20 mouse cellular contexts compared by ENCODE assay signal in genomic region chr7:82177336-82177735, GRCm38 (mm10). TPM values are rescaled to one million over a fixed set of nuclear protein-coding genes. Genes with fewer than 3 reads are reported as not detected.
A peak's percentile ranks its signal among the peaks of the same experiment; 100 is the strongest.
DNase-seq lines count a peak whose midpoint lies in the region; ATAC-seq and TF ChIP-seq lines count a peak whose summit lies in the region.
"Had no signal": no experiment of that assay in that cellular context is flagged by ENCODE, and none has a peak within 500 bp of the region (broad histone marks: within the 10 kb centered on the region; RNA-seq: fewer than 3 reads in every experiment).

No protein-coding gene starts in this region.

- H3K4me1 ChIP-seq in intestine, embryonic 14.5 days (replicated peaks; ENCODE audit: control insufficient read depth, insufficient read depth, low read length): peaks cover 13% of the 10 kb centered on the region; the same call in 1 of the 2 replicates
- H3K4me1 ChIP-seq in intestine, embryonic 16.5 days (ENCODE audit: control insufficient read depth, insufficient read depth, low read length): peaks cover 18% of the 10 kb centered on the region
- 0 out of 2 replicates have a peak, but pooled peaks cover 3% of the 10 kb centered on the region for H3K4me1 ChIP-seq in stomach, embryonic 16.5 days (ENCODE audit: control insufficient read depth, insufficient read depth, low read length)
- 0 out of 2 replicates have a peak, but pooled peaks cover 3% of the 10 kb centered on the region for H3K4me1 ChIP-seq in stomach, postnatal 0 days (replicated peaks; ENCODE audit: control insufficient read depth, insufficient read depth)
- peaks cover 23% of the 10 kb centered on the region for H3K4me1 ChIP-seq in embryonic facial prominence, embryonic 10.5 days

- H3K27ac ChIP-seq in intestine, embryonic 14.5 days (ENCODE audit: low read depth): no peak overlapping the region
- no peak overlapping the region for H3K27ac ChIP-seq in intestine, embryonic 16.5 days (ENCODE audit: low read length)
- no peak overlapping the region for H3K27ac ChIP-seq in stomach, embryonic 16.5 days (ENCODE audit: low read length)
- H3K27ac ChIP-seq in stomach, postnatal 0 days (replicated peaks): no peak overlapping the region
- H3K27ac ChIP-seq in embryonic facial prominence, embryonic 10.5 days (replicated peaks): no peak overlapping the region; the same call in 1 of the 2 replicates
- no peak overlapping the region for H3K27ac ChIP-seq in layer of hippocampus, adult 2 months
- H3K27ac ChIP-seq: forebrain, embryonic 10.5 days; hindbrain, embryonic 12.5 days; limb, embryonic 15.5 days; midbrain, embryonic 10.5 days had no signal

- ATAC-seq in intestine, embryonic 14.5 days (replicated peaks; ENCODE audit: low FRiP score, low TSS enrichment, low read depth): no peak
- no peak for ATAC-seq in intestine, embryonic 16.5 days
- peak; percentile 35; the same call in 1 of the 2 replicates for ATAC-seq in stomach, embryonic 16.5 days (ENCODE audit: insufficient read depth, low FRiP score)
- no peak for ATAC-seq in stomach, postnatal 0 days (ENCODE audit: low FRiP score, low TSS enrichment)
- ATAC-seq: activated CD4-positive, CD25-positive, alpha-beta regulatory T cell, adult 4 months had no signal

- TF ChIP-seq EP300 in stomach, postnatal 0 days (optimal IDR thresholded peaks at IDR 0.05): no peak

- H3K4me2 ChIP-seq in intestine, embryonic 14.5 days (ENCODE audit: low read length): no peak overlapping the region
- H3K4me2 ChIP-seq in intestine, embryonic 16.5 days (ENCODE audit: low read depth, low read length): no peak overlapping the region
- H3K4me2 ChIP-seq in stomach, embryonic 16.5 days (ENCODE audit: low read depth, low read length): no peak overlapping the region
- H3K4me2 ChIP-seq in stomach, postnatal 0 days (replicated peaks; ENCODE audit: low read depth): no peak overlapping the region
- H3K4me2 ChIP-seq: heart, embryonic 12.5 days; hindbrain, embryonic 12.5 days; limb, embryonic 15.5 days had no signal

- no peaks in the 10 kb centered on the region for H3K27me3 ChIP-seq in intestine, embryonic 14.5 days (replicated peaks; ENCODE audit: control insufficient read depth, insufficient read depth, low read length)
- H3K27me3 ChIP-seq in intestine, embryonic 16.5 days (replicated peaks; ENCODE audit: control insufficient read depth, insufficient read depth, low read length): peaks cover 8% of the 10 kb centered on the region; the same call in 1 of the 2 replicates
- H3K27me3 ChIP-seq in stomach, embryonic 16.5 days (ENCODE audit: control insufficient read depth, insufficient read depth, low read length): peaks cover 14% of the 10 kb centered on the region
- H3K27me3 ChIP-seq in stomach, postnatal 0 days (ENCODE audit: control insufficient read depth, insufficient read depth, low read length): no peaks in the 10 kb centered on the region
- H3K27me3 ChIP-seq in embryonic facial prominence, embryonic 10.5 days (replicated peaks; ENCODE audit: low read depth, poor library complexity, severe bottlenecking): peaks cover 33% of the 10 kb centered on the region

- no peak overlapping the region for H3K9ac ChIP-seq in intestine, embryonic 14.5 days (ENCODE audit: low read length)
- no peak overlapping the region for H3K9ac ChIP-seq in intestine, embryonic 16.5 days (ENCODE audit: low read depth, low read length)
- H3K9ac ChIP-seq in stomach, embryonic 16.5 days (ENCODE audit: low read length): no peak overlapping the region
- no peak overlapping the region for H3K9ac ChIP-seq in stomach, postnatal 0 days (ENCODE audit: low read length)
- H3K9ac ChIP-seq: heart, embryonic 12.5 days; hindbrain, embryonic 12.5 days; limb, embryonic 15.5 days had no signal

- H3K36me3 ChIP-seq in intestine, embryonic 14.5 days (ENCODE audit: control insufficient read depth, insufficient read depth, low read length): no peaks in the 10 kb centered on the region
- no peaks in the 10 kb centered on the region for H3K36me3 ChIP-seq in intestine, embryonic 16.5 days (ENCODE audit: control insufficient read depth, insufficient read depth, low read length)
- H3K36me3 ChIP-seq in stomach, embryonic 16.5 days (ENCODE audit: control insufficient read depth, insufficient read depth, low read length): no peaks in the 10 kb centered on the region
- H3K36me3 ChIP-seq in stomach, postnatal 0 days (ENCODE audit: control insufficient read depth, insufficient read depth, low read length): no peaks in the 10 kb centered on the region
- H3K36me3 ChIP-seq in embryonic facial prominence, embryonic 10.5 days (replicated peaks): no peaks in the 10 kb centered on the region
- H3K36me3 ChIP-seq: forebrain, embryonic 10.5 days; heart, embryonic 12.5 days; hindbrain, embryonic 12.5 days; limb, embryonic 15.5 days; midbrain, embryonic 10.5 days had no signal

- H3K4me3 ChIP-seq in intestine, embryonic 14.5 days (ENCODE audit: low read depth, low read length): no peak overlapping the region
- H3K4me3 ChIP-seq in intestine, embryonic 16.5 days (ENCODE audit: low read length): no peak overlapping the region
- H3K4me3 ChIP-seq in stomach, embryonic 16.5 days (replicated peaks; ENCODE audit: low read length): no peak overlapping the region
- H3K4me3 ChIP-seq in stomach, postnatal 0 days (ENCODE audit: low read depth, low read length): no peak overlapping the region
- H3K4me3 ChIP-seq in embryonic facial prominence, embryonic 10.5 days: no peak overlapping the region
- no peak overlapping the region for H3K4me3 ChIP-seq in layer of hippocampus, adult 2 months
- H3K4me3 ChIP-seq: forebrain, embryonic 10.5 days; heart, embryonic 12.5 days; hindbrain, embryonic 12.5 days; limb, embryonic 15.5 days; midbrain, embryonic 10.5 days had no signal

- no peak for TF ChIP-seq CTCF in stomach, postnatal 0 days (IDR thresholded peaks at IDR 0.05; ENCODE audit: low read depth)
- no peak for TF ChIP-seq CTCF in layer of hippocampus, adult 2 months (conservative IDR thresholded peaks at IDR 0.05)

- 33% methylated on average over 5 of the region's 5 CpGs for WGBS in intestine, embryonic 14.5 days
- 46% methylated on average over 5 of the region's 5 CpGs for WGBS in intestine, embryonic 16.5 days
- 47% methylated on average over 5 of the region's 5 CpGs for WGBS in stomach, embryonic 16.5 days
- 44% methylated on average over 5 of the region's 5 CpGs for WGBS in stomach, postnatal 0 days
- WGBS in embryonic facial prominence, embryonic 10.5 days: 62% methylated on average over 5 of the region's 5 CpGs

- H3K9me3 ChIP-seq in intestine, embryonic 14.5 days (ENCODE audit: control insufficient read depth, low read length): no peaks in the 10 kb centered on the region
- H3K9me3 ChIP-seq in intestine, embryonic 16.5 days (ENCODE audit: control insufficient read depth, low read length): no peaks in the 10 kb centered on the region
- H3K9me3 ChIP-seq in stomach, embryonic 16.5 days (replicated peaks; ENCODE audit: control insufficient read depth, low read length): no peaks in the 10 kb centered on the region
- H3K9me3 ChIP-seq in stomach, postnatal 0 days (ENCODE audit: control insufficient read depth, low read length): no peaks in the 10 kb centered on the region
- H3K9me3 ChIP-seq in embryonic facial prominence, embryonic 10.5 days: 0 out of 2 replicates have a peak, but pooled peaks cover 3% of the 10 kb centered on the region
- H3K9me3 ChIP-seq: limb, embryonic 15.5 days had no signal

- peak; percentile 57 for DNase-seq in intestine, embryonic 14.5 days (ENCODE audit: low spot score)
- DNase-seq in stomach, postnatal 0 days (ENCODE audit: low spot score): no peak
- DNase-seq in embryonic facial prominence, embryonic 10.5 days (ENCODE audit: low spot score): peak; percentile 39
- no peak for DNase-seq in spleen, adult 18-20 months
- DNase-seq in layer of hippocampus, adult 2 months (ENCODE audit: low spot score in 2 of 2): no peak
- DNase-seq: cerebellum, postnatal 10 days; kidney, adult 2 months; layer of hippocampus, postnatal 36 days; lung, postnatal 14 days; right cerebral cortex, adult 18-20 months; thymus, adult 2 months had no signal

RNA-seq across cellular contexts. Expression of gene Sh3gl3, which starts 3.7 kb away (rescaled TPM):
- polyA plus RNA-seq in intestine, embryonic 14.5 days (2014; fragmentation: Nextera tagmentation; extraction: Ambion mirVana): 17.4 and 24.4 TPM in 2 replicates
- polyA plus RNA-seq in intestine, embryonic 16.5 days (2015; fragmentation: Nextera tagmentation; extraction: Ambion mirVana): 7.9 and 8.7 TPM in 2 replicates
- 6.5 and 7.3 TPM in 2 replicates for polyA plus RNA-seq in stomach, embryonic 16.5 days (2015; fragmentation: Nextera tagmentation; extraction: Ambion mirVana)
- 4.0 and 4.9 TPM in 2 replicates for polyA plus RNA-seq in stomach, postnatal 0 days (2015; fragmentation: Nextera tagmentation; extraction: Ambion mirVana)
- 6.9 and 15.4 TPM in 2 replicates for polyA plus RNA-seq in embryonic facial prominence, embryonic 10.5 days (2016; fragmentation: Nextera tagmentation; extraction: Ambion mirVana)
- 10 to 100 TPM; 41.9 to 42.0 TPM for total RNA-seq in layer of hippocampus, adult 2 months (2021)
- total RNA-seq: neutrophil, adult 5-6 weeks had no signal

Comparison
In these comparisons a context has a peak if more than half of its experiments do, and no peak if none do; other contexts are left out.
1. DNase-seq: peak in intestine, embryonic 14.5 days (single experiment) and embryonic facial prominence, embryonic 10.5 days (single experiment); none in stomach, postnatal 0 days (single experiment), spleen, adult 18-20 months (0 of 2) and layer of hippocampus, adult 2 months (0 of 2).